Mouse (Mus musculus) hindbrain, embryonic 16.5 days (tissue): ENCODE measurements at regions not wholly inside any gene's neighbourhood (a gene's known extent, or its start where the extent isn't known, plus 50 kb on each side); places are given as distances from the start of the nearest gene placed in this dataset.

Experiments
- ATAC-seq: fragments of 200-750 bp; cut with Nextera tagmentation; 2 replicates; pipeline ENCODE4 v1.8.0; 2017; ENCODE audit warnings: moderate TSS enrichment, moderate library complexity
- H3K27ac ChIP-seq: fragments of 300-500 bp; sonication (generic); 2 replicates; pipeline ENCODE4 v1.5.1; 2014; ENCODE audit warnings: low read depth, mild to moderate bottlenecking, control low read depth, low read length, moderate library complexity
- H3K27me3 ChIP-seq: fragments of 300-500 bp; sonication (generic); replicated peaks from 2 replicates; pipeline ENCODE4 v1.6.1; 2014; ENCODE audit warnings: low read length; ENCODE audit not compliant: control insufficient read depth, insufficient read depth
- H3K36me3 ChIP-seq: fragments of 300-500 bp; sonication (generic); 2 replicates; pipeline ENCODE4 v1.6.1; 2014; ENCODE audit warnings: mild to moderate bottlenecking, low read length, moderate library complexity, mixed read lengths; ENCODE audit not compliant: control insufficient read depth, insufficient read depth
- H3K4me1 ChIP-seq: fragments of 300-500 bp; sonication (generic); 2 replicates; pipeline ENCODE4 v1.6.1; 2014; ENCODE audit warnings: low read depth, low read length; ENCODE audit not compliant: control insufficient read depth, insufficient read depth
- H3K4me2 ChIP-seq: fragments of 300-500 bp; sonication (generic); 2 replicates; pipeline ENCODE4 v1.6.1; 2014; ENCODE audit warnings: mild to moderate bottlenecking, low read length, control low read depth, moderate library complexity
- H3K4me3 ChIP-seq: fragments of 300-500 bp; sonication (generic); 2 replicates; pipeline ENCODE4 v1.5.1; 2014; ENCODE audit warnings: mild to moderate bottlenecking, low read length, control low read depth, moderate library complexity
- H3K9ac ChIP-seq: fragments of 300-500 bp; sonication (generic); 2 replicates; pipeline ENCODE4 v1.6.1; 2014; ENCODE audit warnings: low read depth, mild to moderate bottlenecking, control low read depth, low read length, moderate library complexity
- H3K9me3 ChIP-seq: fragments of 300-500 bp; sonication (generic); 2 replicates; pipeline ENCODE4 v1.6.1; 2014; ENCODE audit warnings: mild to moderate bottlenecking, low read length, moderate library complexity; ENCODE audit not compliant: control insufficient read depth
- WGBS: fragments of 180-500 bp; shearing (Covaris S2); extraction: QIAGEN DNeasy Blood & Tissue Kit; methylation state at CpG from one replicate; pipeline ENCODE4 v1.1.7; 2014; 5-methylcytosine and 5-hydroxymethylcytosine counted together

DNA sequence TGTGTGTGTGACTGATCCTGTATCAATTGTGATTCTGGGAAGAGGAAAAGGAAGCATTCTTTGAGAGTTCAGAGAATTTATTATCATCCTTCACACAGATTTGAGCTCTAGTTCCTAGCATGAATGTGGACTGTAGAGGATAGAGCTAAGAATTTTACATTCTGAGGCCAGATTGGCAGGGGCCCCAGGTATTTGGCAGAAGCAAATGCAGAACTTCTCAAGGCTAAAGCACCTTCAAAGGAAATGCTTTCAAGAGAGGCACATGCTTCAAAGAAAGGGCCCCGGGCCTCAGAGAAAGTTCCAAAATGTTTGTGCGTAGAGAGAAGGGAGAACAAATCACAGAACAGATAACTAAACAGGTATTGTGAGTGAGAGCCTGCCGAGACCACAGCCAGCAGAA is 139.7 kb upstream of the Runx1 start:
- Histone ChIP-seq H3K4me2 (no peak overlapping the region), H3K27me3 (no peaks in the 10 kb centered on the region), H3K4me1 (no peaks in the 10 kb centered on the region), H3K36me3 (no peaks in the 10 kb centered on the region), H3K27ac (no peak overlapping the region), H3K9me3 (no peaks in the 10 kb centered on the region), H3K9ac (no peak overlapping the region), H3K4me3 (no peak overlapping the region)
- ATAC-seq: no peak
- 76% methylated on average over 3 of the region's 3 CpGs for WGBS

DNA sequence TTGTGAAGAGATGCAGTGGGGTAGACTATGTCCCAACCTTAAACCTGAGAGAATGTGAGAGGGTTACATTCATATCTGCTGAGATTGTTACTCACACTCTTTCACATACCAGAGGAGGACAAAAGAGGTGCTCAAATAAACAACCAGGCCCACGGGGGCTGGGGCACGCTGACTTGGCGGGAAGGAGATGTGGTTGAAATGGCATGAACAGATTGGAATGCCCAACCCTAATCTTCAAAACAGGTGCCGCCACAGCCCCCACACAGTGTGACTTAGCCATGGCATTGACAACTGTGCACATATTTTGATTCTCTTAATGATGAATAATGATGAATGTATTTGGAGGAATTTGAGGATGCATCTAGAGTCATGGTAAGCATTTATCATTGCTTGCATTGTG is 137.6 kb upstream of the Runx1 start:
- 85% methylated on average over 4 of the region's 4 CpGs for WGBS
- Histone ChIP-seq H3K36me3 (no peaks in the 10 kb centered on the region), H3K9me3 (no peaks in the 10 kb centered on the region), H3K4me1 (no peaks in the 10 kb centered on the region), H3K27me3 (no peaks in the 10 kb centered on the region), H3K4me3 (no peak overlapping the region), H3K9ac (no peak overlapping the region), H3K27ac (no peak overlapping the region), H3K4me2 (no peak overlapping the region)
- ATAC-seq: no peak

DNA sequence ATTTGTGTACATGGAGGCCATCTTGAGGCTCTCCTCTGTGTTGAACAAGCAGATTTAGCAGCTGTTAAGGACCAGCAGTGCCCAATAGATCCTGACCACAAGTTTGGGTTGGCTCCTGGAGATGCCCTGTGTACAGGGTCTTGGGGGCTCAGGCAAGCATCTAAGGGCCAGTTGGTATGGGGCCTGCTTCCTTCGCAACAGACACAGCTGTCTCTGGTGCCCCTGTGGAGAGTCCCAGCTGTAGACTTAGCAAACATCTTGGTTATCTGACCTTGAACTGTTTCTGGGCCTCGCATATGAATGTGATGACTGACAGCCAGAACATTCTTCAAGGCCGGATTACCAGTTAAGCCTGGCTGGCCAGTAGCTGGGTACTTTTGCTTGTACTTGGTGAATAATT is 135.4 kb upstream of the Runx1 start:
- Histone ChIP-seq H3K36me3 (no peaks in the 10 kb centered on the region), H3K4me1 (no peaks in the 10 kb centered on the region), H3K4me2 (no peak overlapping the region), H3K4me3 (no peak overlapping the region), H3K27ac (no peak overlapping the region), H3K9ac (no peak overlapping the region), H3K27me3 (no peaks in the 10 kb centered on the region), H3K9me3 (no peaks in the 10 kb centered on the region)
- ATAC-seq: no peak
- 74% methylated on average over 3 of the region's 3 CpGs for WGBS

DNA sequence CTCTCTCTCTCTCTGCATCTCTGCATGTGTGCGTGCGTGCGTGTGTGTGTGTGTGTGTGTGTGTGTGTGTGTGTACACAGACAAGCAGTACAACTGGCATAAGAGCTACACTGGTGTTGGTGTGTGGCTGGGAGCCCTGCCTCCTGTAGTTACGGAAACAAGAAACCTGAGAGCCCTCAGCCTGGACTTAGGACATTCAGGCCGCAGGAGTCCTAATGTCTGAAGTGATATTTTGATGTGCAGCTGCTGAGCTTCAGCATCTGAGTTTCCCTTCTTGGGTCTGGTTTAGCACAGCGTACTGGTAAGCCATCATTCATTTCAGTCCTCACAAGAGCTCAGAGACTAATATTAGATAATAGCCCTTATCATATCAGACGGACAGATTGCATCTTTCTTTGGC is 134.8 kb upstream of the Runx1 start:
- 88% methylated on average over 7 of the region's 7 CpGs for WGBS
- no peak for ATAC-seq

DNA sequence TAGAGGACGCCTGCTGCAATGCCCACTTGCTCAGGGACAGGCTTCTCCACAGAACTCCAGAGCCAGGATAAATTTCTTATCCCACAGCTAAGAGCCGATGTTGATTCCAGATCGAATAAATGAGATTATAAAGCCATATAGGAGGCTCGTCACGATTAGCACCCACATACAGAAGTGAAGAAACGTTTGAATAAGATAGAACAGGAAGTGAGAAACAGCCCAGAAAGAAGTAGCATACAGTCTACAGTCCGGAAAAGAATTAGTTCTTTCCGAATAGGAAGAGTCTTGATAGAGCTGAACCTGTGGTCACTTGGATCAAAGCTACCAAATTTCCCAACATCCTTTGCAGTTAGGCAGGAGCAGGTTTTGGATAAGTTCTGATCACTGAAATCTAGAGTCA is 133.0 kb upstream of the Runx1 start:
- no peaks in the 10 kb centered on the region for H3K9me3 ChIP-seq
- WGBS: 92% methylated on average over 8 of the region's 8 CpGs
- no peaks in the 10 kb centered on the region for H3K27me3 ChIP-seq
- no peak for ATAC-seq
- H3K4me3 ChIP-seq: no peak overlapping the region
- no peak overlapping the region for H3K4me2 ChIP-seq
- no peaks in the 10 kb centered on the region for H3K4me1 ChIP-seq
- H3K27ac ChIP-seq: no peak overlapping the region
- H3K9ac ChIP-seq: no peak overlapping the region
- no peaks in the 10 kb centered on the region for H3K36me3 ChIP-seq

More for the DNA sequence above, 134.8 kb upstream of the Runx1 start:
- Histone ChIP-seq H3K36me3 (no peaks in the 10 kb centered on the region), H3K27me3 (no peaks in the 10 kb centered on the region), H3K4me3 (no peak overlapping the region), H3K4me1 (no peaks in the 10 kb centered on the region), H3K9ac (no peak overlapping the region), H3K4me2 (no peak overlapping the region), H3K27ac (no peak overlapping the region), H3K9me3 (no peaks in the 10 kb centered on the region)

DNA sequence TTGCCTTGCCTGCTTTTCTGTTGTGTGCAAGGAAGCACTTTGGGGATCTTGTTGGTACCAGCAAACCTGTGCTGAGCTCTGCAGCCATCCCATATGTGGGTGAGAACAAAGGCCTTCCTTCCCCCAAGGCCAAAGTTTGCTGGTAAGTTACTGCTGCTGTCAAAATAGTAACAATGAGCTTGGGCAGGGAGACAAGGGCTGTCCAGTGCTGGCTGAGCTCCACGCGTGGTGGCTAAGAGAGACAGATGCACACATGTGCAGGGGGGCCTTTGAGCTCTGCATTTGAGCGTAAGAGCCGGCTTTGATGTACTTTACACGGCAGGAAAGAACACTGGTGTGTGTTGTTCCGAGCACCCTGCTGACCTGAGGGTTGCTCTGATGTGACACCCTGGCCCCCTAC is 132.2 kb upstream of the Runx1 start:
- Histone ChIP-seq H3K36me3 (no peaks in the 10 kb centered on the region), H3K27me3 (no peaks in the 10 kb centered on the region), H3K27ac (no peak overlapping the region), H3K4me2 (no peak overlapping the region), H3K9me3 (no peaks in the 10 kb centered on the region), H3K9ac (no peak overlapping the region), H3K4me1 (no peaks in the 10 kb centered on the region), H3K4me3 (no peak overlapping the region)
- ATAC-seq: no peak
- 44% methylated on average over 6 of the region's 6 CpGs for WGBS

DNA sequence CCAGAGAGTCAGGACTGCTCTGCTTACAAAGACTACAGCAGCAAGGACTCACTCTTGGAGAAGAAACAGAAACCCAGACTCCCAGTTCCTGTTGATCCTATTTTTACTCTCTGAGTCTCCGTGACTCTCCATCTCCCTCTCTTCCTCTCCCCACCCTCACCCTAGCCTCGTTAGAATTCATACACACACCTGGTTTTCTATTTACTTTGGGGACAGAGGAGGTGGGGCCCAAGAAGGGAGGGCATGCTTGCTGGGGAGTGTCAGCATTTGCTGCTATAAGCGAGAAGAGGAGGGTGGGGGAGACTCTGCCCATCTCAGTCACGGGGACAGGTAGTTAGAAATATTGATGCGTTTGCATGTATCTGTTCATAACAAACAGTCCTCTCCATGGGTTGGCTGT is 129.6 kb upstream of the Runx1 start:
- no peak overlapping the region for H3K4me3 ChIP-seq
- no peaks in the 10 kb centered on the region for H3K4me1 ChIP-seq
- no peaks in the 10 kb centered on the region for H3K36me3 ChIP-seq
- H3K4me2 ChIP-seq: no peak overlapping the region
- ATAC-seq: no peak
- H3K9ac ChIP-seq: no peak overlapping the region
- no peak overlapping the region for H3K27ac ChIP-seq
- WGBS: 64% methylated on average over 5 of the region's 5 CpGs
- H3K27me3 ChIP-seq: no peaks in the 10 kb centered on the region
- no peaks in the 10 kb centered on the region for H3K9me3 ChIP-seq

DNA sequence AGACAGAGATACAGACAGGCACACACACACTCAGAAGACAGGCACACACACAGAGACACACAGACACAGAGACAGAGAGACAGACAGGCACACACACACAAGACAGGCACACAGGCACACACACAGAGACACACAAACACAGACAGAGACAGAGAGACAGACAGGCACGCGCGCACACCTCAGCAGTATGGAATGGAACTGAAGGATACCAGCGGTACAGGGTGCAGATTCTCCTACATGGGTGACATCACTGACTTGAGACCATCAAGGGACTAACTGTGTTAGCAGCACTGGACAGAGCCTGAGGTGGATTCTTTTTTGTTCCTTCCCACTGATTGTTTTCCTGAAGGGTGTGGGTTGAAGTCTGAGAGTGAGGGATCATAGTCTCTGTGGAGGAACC is 129.1 kb upstream of the Runx1 start:
- H3K9ac ChIP-seq: no peak overlapping the region
- no peaks in the 10 kb centered on the region for H3K36me3 ChIP-seq
- 96% methylated on average over 4 of the region's 4 CpGs for WGBS
- no peaks in the 10 kb centered on the region for H3K4me1 ChIP-seq
- H3K4me2 ChIP-seq: no peak overlapping the region
- H3K9me3 ChIP-seq: no peaks in the 10 kb centered on the region
- ATAC-seq: no peak
- H3K4me3 ChIP-seq: no peak overlapping the region
- H3K27me3 ChIP-seq: no peaks in the 10 kb centered on the region
- no peak overlapping the region for H3K27ac ChIP-seq

DNA sequence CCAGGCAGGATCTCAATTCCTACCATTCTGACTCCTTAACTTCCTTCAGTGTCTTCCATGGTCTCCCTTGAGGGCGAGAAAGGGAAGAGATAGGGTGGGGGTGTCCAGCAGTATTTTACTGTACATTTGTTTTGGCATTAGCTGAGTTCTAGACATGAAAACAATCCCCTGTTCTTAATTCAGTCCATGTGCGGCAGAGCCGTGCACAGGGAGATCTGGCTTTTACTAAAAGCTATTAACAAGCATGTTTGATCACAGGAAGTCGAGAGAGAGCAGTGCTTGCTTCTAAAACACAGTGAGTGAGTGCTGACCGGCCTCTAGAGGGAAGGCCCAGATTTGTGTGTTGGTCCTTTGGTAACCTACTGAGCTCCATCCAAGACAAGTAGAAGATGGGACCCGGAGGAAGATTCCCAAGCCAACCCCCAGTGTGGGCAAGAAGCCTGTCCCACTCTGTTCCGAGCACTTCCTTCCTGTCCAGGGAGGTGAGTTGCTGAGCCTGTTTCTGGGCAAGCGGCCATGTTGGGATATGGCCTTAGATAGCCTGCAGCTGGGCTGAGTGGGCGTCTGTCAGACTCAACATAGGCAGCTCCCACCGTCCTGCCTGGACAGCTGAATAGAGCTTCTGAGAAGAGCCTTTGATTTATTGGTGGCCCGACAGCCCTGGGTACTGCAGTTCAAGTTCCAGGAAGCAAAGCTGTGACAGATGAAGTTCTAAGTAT is 128.1 kb upstream of the Runx1 start:
- H3K4me1 ChIP-seq: no peaks in the 10 kb centered on the region
- no peaks in the 10 kb centered on the region for H3K27me3 ChIP-seq
- no peak overlapping the region for H3K4me3 ChIP-seq
- no peaks in the 10 kb centered on the region for H3K9me3 ChIP-seq
- H3K4me2 ChIP-seq: no peak overlapping the region
- H3K27ac ChIP-seq: no peak overlapping the region
- H3K36me3 ChIP-seq: no peaks in the 10 kb centered on the region
- no peak overlapping the region for H3K9ac ChIP-seq
- no peak for ATAC-seq
- 63% methylated on average over 11 of the region's 11 CpGs for WGBS
